Mouse (Mus musculus) midbrain, embryonic 14.5 days (tissue): ENCODE measurements around the gene Steap4. TPM values are rescaled to one million over a fixed set of nuclear protein-coding genes. Genes with fewer than 3 reads are reported as not detected.

Experiments
- ATAC-seq: fragments of 200-750 bp; cut with Nextera tagmentation; 2 replicates; pipeline ENCODE4 v1.8.0; 2017; ENCODE audit warnings: moderate number of reproducible peaks, moderate library complexity; ENCODE audit not compliant: low FRiP score, low TSS enrichment
- DNase-seq: peaks from one replicate; pipeline ENCODE4 v3.0.0-alpha.2; 2015
- H3K27ac ChIP-seq: fragments of 300-500 bp; sonication (generic); replicated peaks from 2 replicates; pipeline ENCODE4 v1.5.1; 2014; ENCODE audit warnings: mild to moderate bottlenecking, low read depth, low read length, moderate library complexity
- H3K27me3 ChIP-seq: fragments of 300-500 bp; sonication (generic); 2 replicates; pipeline ENCODE4 v1.6.1; 2014; ENCODE audit warnings: low read length, control low read depth, mixed read lengths; ENCODE audit not compliant: control insufficient read depth, insufficient read depth
- H3K36me3 ChIP-seq: fragments of 300-500 bp; sonication (generic); 2 replicates; pipeline ENCODE4 v1.6.1; 2014; ENCODE audit warnings: low read length, control low read depth; ENCODE audit not compliant: control insufficient read depth, insufficient read depth
- H3K4me1 ChIP-seq: fragments of 300-500 bp; sonication (generic); 2 replicates; pipeline ENCODE4 v1.6.1; 2014; ENCODE audit warnings: mild to moderate bottlenecking, antibody characterized with exemption, low read length, control low read depth; ENCODE audit not compliant: control insufficient read depth, insufficient read depth
- H3K4me2 ChIP-seq: fragments of 300-500 bp; sonication (generic); 2 replicates; pipeline ENCODE4 v1.6.1; 2014; ENCODE audit warnings: mild to moderate bottlenecking, low read length, moderate library complexity
- H3K4me3 ChIP-seq: fragments of 300-500 bp; sonication (generic); replicated peaks from 2 replicates; pipeline ENCODE4 v1.5.1; 2014; ENCODE audit warnings: low read depth, low read length
- H3K9ac ChIP-seq: fragments of 300-500 bp; sonication (generic); replicated peaks from 2 replicates; pipeline ENCODE4 v1.6.1; 2014; ENCODE audit warnings: mild to moderate bottlenecking, low read length, moderate library complexity
- H3K9me3 ChIP-seq: fragments of 300-500 bp; sonication (generic); 2 replicates; pipeline ENCODE4 v1.6.1; 2016; ENCODE audit warnings: low read length, control low read depth, mixed read lengths; ENCODE audit not compliant: control insufficient read depth
- WGBS: fragments of 180-500 bp; shearing (Covaris S2); extraction: QIAGEN DNeasy Blood & Tissue Kit; methylation state at CpG from one replicate; pipeline ENCODE4 v1.1.7; 2014; 5-methylcytosine and 5-hydroxymethylcytosine counted together
- polyA plus RNA-seq: library from polyadenylated mRNA; unstranded; fragments of >200 nt; fragmentation: Nextera tagmentation; extraction: Ambion mirVana; gene quantifications from 2 replicates; pipeline ENCODE4 v1.2.1, GENCODE M21; 2014

The Steap4 gene
- not detected in 2 replicates for polyA plus RNA-seq

GRCm38 (mm10) chr5:7960176-7960575 lies at the start of gene Steap4:
Gene Steap4, plus strand, starts transcription at chr5:7960457.
- Histone ChIP-seq H3K36me3 (no peaks in the 10 kb centered on the region), H3K4me1 (0 out of 2 replicates have a peak, but pooled peaks cover 6% of the 10 kb centered on the region), H3K4me3 (peak within 1 kb of the TSS; percentile 9), H3K9ac (no peak within 1 kb of the TSS), H3K27ac (no peak within 1 kb of the TSS), H3K27me3 (no peaks in the 10 kb centered on the region), H3K9me3 (no peaks in the 10 kb centered on the region), H3K4me2 (peak within 1 kb of the TSS; percentile 51)
- DNase-seq (peak; percentile 32), ATAC-seq (no peak)
- WGBS = 5% methylated on average over 20 of the region's 20 CpGs

- no peak overlapping the region for H3K9ac ChIP-seq
- H3K4me1 ChIP-seq = no peaks in the 10 kb centered on the region
- H3K9me3 ChIP-seq = no peaks in the 10 kb centered on the region
- no peak for DNase-seq
- ATAC-seq = no peak
- 77% methylated on average over 3 of the region's 3 CpGs for WGBS
- no peaks in the 10 kb centered on the region for H3K27me3 ChIP-seq
- H3K4me2 ChIP-seq = no peak overlapping the region
- H3K4me3 ChIP-seq = no peak overlapping the region
- no peak overlapping the region for H3K27ac ChIP-seq
- no peaks in the 10 kb centered on the region for H3K36me3 ChIP-seq
These were observed 48.3 kb upstream of the Steap4 start for GRCm38 (mm10) chr5:7911975-7912374.

- WGBS = 88% methylated on average over 11 of the region's 11 CpGs
- no peaks in the 10 kb centered on the region for H3K36me3 ChIP-seq
- no peaks in the 10 kb centered on the region for H3K27me3 ChIP-seq
These were observed 42.6 kb upstream of the Steap4 start for GRCm38 (mm10) chr5:7917501-7918295.

GRCm38 (mm10) chr5:7918296-7918579 lies 42.0 kb upstream of the Steap4 start:
- no peak for ATAC-seq
- no peak for DNase-seq
- Histone ChIP-seq H3K27me3 (no peaks in the 10 kb centered on the region), H3K36me3 (no peaks in the 10 kb centered on the region), H3K27ac (no peak overlapping the region), H3K9me3 (no peaks in the 10 kb centered on the region), H3K4me2 (no peak overlapping the region), H3K4me3 (no peak overlapping the region), H3K4me1 (no peaks in the 10 kb centered on the region), H3K9ac (no peak overlapping the region)
- WGBS = 92% methylated on average over 5 of the region's 5 CpGs

More at GRCm38 (mm10) chr5:7917501-7918295, 42.6 kb upstream of the Steap4 start:
- H3K27ac ChIP-seq = no peak overlapping the region
- no peak overlapping the region for H3K4me3 ChIP-seq
- H3K9me3 ChIP-seq = no peaks in the 10 kb centered on the region
- no peaks in the 10 kb centered on the region for H3K4me1 ChIP-seq
- DNase-seq (no peak), ATAC-seq (no peak)
- no peak overlapping the region for H3K9ac ChIP-seq
- no peak overlapping the region for H3K4me2 ChIP-seq

GRCm38 (mm10) chr5:7919681-7920080 lies 40.6 kb upstream of the Steap4 start:
- 90% methylated on average over 2 of the region's 2 CpGs for WGBS
- H3K9me3 ChIP-seq = no peaks in the 10 kb centered on the region
- no peaks in the 10 kb centered on the region for H3K4me1 ChIP-seq
- no peak overlapping the region for H3K9ac ChIP-seq
- no peaks in the 10 kb centered on the region for H3K27me3 ChIP-seq
- no peak overlapping the region for H3K4me2 ChIP-seq
- DNase-seq = no peak
- H3K27ac ChIP-seq = no peak overlapping the region
- ATAC-seq = no peak
- no peak overlapping the region for H3K4me3 ChIP-seq
- H3K36me3 ChIP-seq = no peaks in the 10 kb centered on the region

- DNase-seq = no peak
- Histone ChIP-seq H3K9ac (no peak overlapping the region), H3K27me3 (no peaks in the 10 kb centered on the region), H3K4me3 (no peak overlapping the region), H3K9me3 (no peaks in the 10 kb centered on the region), H3K36me3 (no peaks in the 10 kb centered on the region), H3K27ac (no peak overlapping the region), H3K4me1 (no peaks in the 10 kb centered on the region), H3K4me2 (no peak overlapping the region)
- ATAC-seq = no peak
- WGBS = 93% methylated on average over 1 of the region's 1 CpGs
These were observed 37.5 kb upstream of the Steap4 start for GRCm38 (mm10) chr5:7922751-7923150.

GRCm38 (mm10) chr5:7923666-7924065 lies 36.6 kb upstream of the Steap4 start:
- WGBS = 92% methylated on average over 3 of the region's 3 CpGs
- no peak for ATAC-seq
- Histone ChIP-seq H3K4me1 (no peaks in the 10 kb centered on the region), H3K4me2 (no peak overlapping the region), H3K36me3 (no peaks in the 10 kb centered on the region), H3K9ac (no peak overlapping the region), H3K4me3 (no peak overlapping the region), H3K9me3 (no peaks in the 10 kb centered on the region), H3K27me3 (no peaks in the 10 kb centered on the region), H3K27ac (no peak overlapping the region)
- no peak for DNase-seq

- Histone ChIP-seq H3K9me3 (no peaks in the 10 kb centered on the region), H3K9ac (no peak overlapping the region), H3K27ac (no peak overlapping the region), H3K36me3 (no peaks in the 10 kb centered on the region), H3K4me3 (no peak overlapping the region), H3K4me1 (no peaks in the 10 kb centered on the region), H3K4me2 (no peak overlapping the region), H3K27me3 (no peaks in the 10 kb centered on the region)
- DNase-seq (no peak), ATAC-seq (no peak)
- WGBS = 86% methylated on average over 5 of the region's 5 CpGs
These were observed 27.7 kb upstream of the Steap4 start for GRCm38 (mm10) chr5:7932234-7933221.
